Mouse (Mus musculus) MEL (cell line): ENCODE results near the gene Ppp1r10. TPM values are rescaled to one million over a fixed set of nuclear protein-coding genes. Genes with fewer than 3 reads are reported as not detected.

Experiments used
- DNase-seq: peaks from one replicate; pipeline ENCODE4 v3.0.0; 2011; ENCODE audit warnings: low read depth, low spot score
- H3K27ac ChIP-seq: 2 replicates; pipeline ENCODE4 v1.5.1; 2012; ENCODE audit warnings: low read depth, mild to moderate bottlenecking, control low read depth, low read length, moderate library complexity; ENCODE audit not compliant: control insufficient read depth
- H3K27me3 ChIP-seq, 2 experiments: fragments of 150-350 bp in 1 of 2; sonication (generic) in 1 of 2; 2 replicates each; pipeline ENCODE4 v1.6.1; 2012; ENCODE audit warnings: low read length in 2 of 2, mild to moderate bottlenecking in 2 of 2, improper control_type of control experiment in 1 of 2, moderate library complexity in 1 of 2; ENCODE audit not compliant: insufficient read depth in 2 of 2, control insufficient read depth in 1 of 2
- H3K36me3 ChIP-seq, 2 experiments: 2 replicates each; pipeline ENCODE4 v1.6.1; 2012 to 2014; ENCODE audit warnings: low read length in 2 of 2, improper control_type of control experiment in 1 of 2, inconsistent platforms in 1 of 2, mild to moderate bottlenecking in 1 of 2; ENCODE audit not compliant: insufficient read depth in 2 of 2, control insufficient read depth in 1 of 2
- H3K4me1 ChIP-seq, 2 experiments: fragments of 150-350 bp in 1 of 2; sonication (generic) in 1 of 2; 2 replicates each; pipeline ENCODE4 v1.6.1; 2012; ENCODE audit warnings: low read length in 2 of 2, improper control_type of control experiment in 1 of 2, mild to moderate bottlenecking in 1 of 2; ENCODE audit not compliant: insufficient read depth in 2 of 2, control insufficient read depth in 1 of 2
- H3K4me3 ChIP-seq, 2 experiments: fragments of 150-350 bp in 1 of 2; sonication (generic) in 1 of 2; 2 replicates each; pipeline ENCODE4 v1.5.1; 2012; ENCODE audit warnings: low read depth in 2 of 2, low read length in 2 of 2, mild to moderate bottlenecking in 2 of 2, moderate library complexity in 2 of 2, control low read depth in 1 of 2, improper control_type of control experiment in 1 of 2; ENCODE audit not compliant: control insufficient read depth in 1 of 2, insufficient read depth in 1 of 2
- H3K79me2 ChIP-seq: 2 replicates; pipeline ENCODE4 v1.6.1; 2012; ENCODE audit warnings: mild to moderate bottlenecking, low read length, moderate library complexity; ENCODE audit not compliant: control insufficient read depth, poor library complexity, insufficient read depth
- H3K9ac ChIP-seq: 2 replicates; pipeline ENCODE4 v1.6.1; 2012; ENCODE audit warnings: low read depth, mild to moderate bottlenecking, control low read depth, low read length, moderate library complexity; ENCODE audit not compliant: control insufficient read depth, poor library complexity, severe bottlenecking
- H3K9me3 ChIP-seq: fragments of 150-350 bp; sonication (generic); replicated peaks from 2 replicates; pipeline ENCODE4 v1.6.1; 2012; ENCODE audit warnings: mild to moderate bottlenecking, low read length, improper control_type of control experiment, moderate library complexity; ENCODE audit not compliant: insufficient read depth
- BHLHE40 ChIP-seq: IDR thresholded peaks from 2 replicates; pipeline ENCODE4 v1.6.1; 2012; ENCODE audit warnings: low read depth, mild to moderate bottlenecking, inconsistent platforms, low read length, improper control_type of control experiment, borderline replicate concordance
- CHD1 ChIP-seq: IDR thresholded peaks from 2 replicates; pipeline ENCODE4 v1.6.1; 2012; ENCODE audit warnings: low read depth, mild to moderate bottlenecking, inconsistent platforms, low read length, improper control_type of control experiment
- CHD2 ChIP-seq: IDR thresholded peaks from 2 replicates; pipeline ENCODE4 v1.6.1; 2011; ENCODE audit warnings: low read length, improper control_type of control experiment
- ETS1 ChIP-seq: IDR thresholded peaks from 2 replicates; pipeline ENCODE4 v1.6.1; 2012; ENCODE audit warnings: low read depth, mild to moderate bottlenecking, inconsistent platforms, low read length, improper control_type of control experiment, moderate library complexity
- GABPA ChIP-seq: IDR thresholded peaks from 2 replicates; pipeline ENCODE4 v1.6.1; 2012; ENCODE audit warnings: low read depth, mild to moderate bottlenecking, inconsistent platforms, low read length, improper control_type of control experiment, moderate library complexity
- GATA1 ChIP-seq: IDR thresholded peaks from 2 replicates; pipeline ENCODE4 v1.6.1; 2011; ENCODE audit warnings: low read depth, low read length, improper control_type of control experiment
- JUND ChIP-seq: IDR thresholded peaks from 2 replicates; pipeline ENCODE4 v1.6.1; 2011; ENCODE audit warnings: low read depth, mild to moderate bottlenecking, improper control_type of control experiment, low read length
- MAFK ChIP-seq: IDR thresholded peaks from 2 replicates; pipeline ENCODE4 v1.6.1; 2011; ENCODE audit warnings: low read depth, mild to moderate bottlenecking, low read length, improper control_type of control experiment, borderline replicate concordance
- MAX ChIP-seq: IDR thresholded peaks from 2 replicates; pipeline ENCODE4 v1.6.1; 2011; ENCODE audit warnings: low read length, improper control_type of control experiment
- MAZ ChIP-seq: IDR thresholded peaks from 2 replicates; pipeline ENCODE4 v1.6.1; 2012; ENCODE audit warnings: low read depth, mild to moderate bottlenecking, inconsistent platforms, low read length, improper control_type of control experiment
- MEF2A ChIP-seq: IDR thresholded peaks from 2 replicates; pipeline ENCODE4 v1.6.1; 2014; ENCODE audit warnings: low read depth, mild to moderate bottlenecking, inconsistent platforms, low read length, improper control_type of control experiment; ENCODE audit not compliant: poor library complexity, insufficient replicate concordance, severe bottlenecking; ENCODE audit errors: extremely low read depth
- MXI1 ChIP-seq: IDR thresholded peaks from 2 replicates; pipeline ENCODE4 v1.6.1; 2011; ENCODE audit warnings: mild to moderate bottlenecking, low read depth, low read length, improper control_type of control experiment
- MYB ChIP-seq: IDR thresholded peaks from 2 replicates; pipeline ENCODE4 v1.6.1; 2011; ENCODE audit warnings: mild to moderate bottlenecking, low read depth, low read length, improper control_type of control experiment
- MYC ChIP-seq: IDR thresholded peaks from 2 replicates; pipeline ENCODE4 v1.6.1; 2011; ENCODE audit warnings: low read depth, mild to moderate bottlenecking, low read length, improper control_type of control experiment, moderate library complexity
- NELFE ChIP-seq: IDR thresholded peaks from 2 replicates; pipeline ENCODE4 v1.6.1; 2011; ENCODE audit warnings: low read depth, low read length, improper control_type of control experiment
- NRF1 ChIP-seq: IDR thresholded peaks from 2 replicates; pipeline ENCODE4 v1.6.1; 2014; ENCODE audit warnings: low read depth, mild to moderate bottlenecking, inconsistent platforms, low read length, improper control_type of control experiment, moderate library complexity; ENCODE audit not compliant: poor library complexity, insufficient read depth, severe bottlenecking
- POLR2A ChIP-seq, 2 experiments: IDR thresholded peaks; 2 replicates each; pipeline ENCODE4 v1.6.1; 2011 to 2012; ENCODE audit warnings: low read length in 2 of 2, mild to moderate bottlenecking in 2 of 2, control low read depth in 1 of 2, improper control_type of control experiment in 1 of 2, low read depth in 1 of 2, moderate library complexity in 1 of 2; ENCODE audit not compliant: control insufficient read depth in 1 of 2, insufficient read depth in 1 of 2, poor library complexity in 1 of 2
- POLR2AphosphoS2 ChIP-seq: IDR thresholded peaks from 2 replicates; pipeline ENCODE4 v1.6.1; 2011; ENCODE audit warnings: low read length, improper control_type of control experiment
- POLR2AphosphoS5 ChIP-seq: IDR thresholded peaks from 2 replicates; pipeline ENCODE4 v1.6.1; 2012; ENCODE audit warnings: low read depth, borderline replicate concordance, mild to moderate bottlenecking, inconsistent platforms, low read length, moderate library complexity, mixed read lengths
- RAD21 ChIP-seq: IDR thresholded peaks from 2 replicates; pipeline ENCODE4 v1.6.1; 2011; ENCODE audit warnings: mild to moderate bottlenecking, low read depth, low read length, improper control_type of control experiment
- RCOR1 ChIP-seq: IDR thresholded peaks from 2 replicates; pipeline ENCODE4 v1.6.1; 2012; ENCODE audit warnings: low read depth, mild to moderate bottlenecking, inconsistent platforms, low read length, improper control_type of control experiment
- SIN3A ChIP-seq: IDR thresholded peaks from 2 replicates; pipeline ENCODE4 v1.6.1; 2012; ENCODE audit warnings: low read length, improper control_type of control experiment, inconsistent platforms
- SMC3 ChIP-seq: IDR thresholded peaks from 2 replicates; pipeline ENCODE4 v1.6.1; 2011; ENCODE audit warnings: low read depth, low read length, improper control_type of control experiment
- TAL1 ChIP-seq: IDR thresholded peaks from 2 replicates; pipeline ENCODE4 v1.6.1; 2012; ENCODE audit warnings: mild to moderate bottlenecking, inconsistent platforms, low read length, moderate library complexity, mixed read lengths
- TCF12 ChIP-seq: IDR thresholded peaks from 2 replicates; pipeline ENCODE4 v1.6.1; 2014; ENCODE audit warnings: low read depth, mild to moderate bottlenecking, inconsistent platforms, low read length, improper control_type of control experiment, moderate library complexity
- UBTF ChIP-seq: IDR thresholded peaks from 2 replicates; pipeline ENCODE4 v1.6.1; 2012; ENCODE audit warnings: low read depth, mild to moderate bottlenecking, inconsistent platforms, low read length, improper control_type of control experiment, moderate library complexity, borderline replicate concordance; ENCODE audit not compliant: insufficient read depth
- USF1 ChIP-seq: IDR thresholded peaks from 2 replicates; pipeline ENCODE4 v1.6.1; 2014; ENCODE audit warnings: low read depth, mild to moderate bottlenecking, inconsistent platforms, low read length, improper control_type of control experiment, moderate library complexity
- ZKSCAN1 ChIP-seq: IDR thresholded peaks from 2 replicates; pipeline ENCODE4 v1.6.1; 2012; ENCODE audit warnings: low read depth, mild to moderate bottlenecking, inconsistent platforms, low read length, improper control_type of control experiment, moderate library complexity
- ZMIZ1 ChIP-seq: IDR thresholded peaks from 2 replicates; pipeline ENCODE4 v1.6.1; 2012; ENCODE audit warnings: low read depth, mild to moderate bottlenecking, inconsistent platforms, low read length, improper control_type of control experiment, moderate library complexity
- ZNF384 ChIP-seq: IDR thresholded peaks from 2 replicates; pipeline ENCODE4 v1.6.1; 2012; ENCODE audit warnings: low read depth, mild to moderate bottlenecking, inconsistent platforms, low read length, improper control_type of control experiment
- polyA plus RNA-seq, 2 experiments: library from polyadenylated mRNA; stranded (reverse) in 1 of 2; unstranded in 1 of 2; fragments of >175 nt in 1 of 2; fragments of >200 nt in 1 of 2; gene quantifications; 2 replicates each; pipeline versions ENCODE4 v1.2.1 to v1.2.4; 2012; ENCODE audit warnings: low replicate concordance in 2 of 2, low read depth in 1 of 2; ENCODE audit not compliant: insufficient read length in 2 of 2, insufficient read depth in 1 of 2, missing spikeins in 1 of 2
- total RNA-seq: library from RNA; depleted of rRNA; stranded (reverse); fragments of 300-350 nt; gene quantifications from 2 replicates; pipeline ENCODE4 v1.2.3, GENCODE M21; 2012

Ppp1r10 gene
- total and polyA plus RNA-seq, 3 experiments, result 25.3 to 61.4 TPM; not detected in 1

DNA sequence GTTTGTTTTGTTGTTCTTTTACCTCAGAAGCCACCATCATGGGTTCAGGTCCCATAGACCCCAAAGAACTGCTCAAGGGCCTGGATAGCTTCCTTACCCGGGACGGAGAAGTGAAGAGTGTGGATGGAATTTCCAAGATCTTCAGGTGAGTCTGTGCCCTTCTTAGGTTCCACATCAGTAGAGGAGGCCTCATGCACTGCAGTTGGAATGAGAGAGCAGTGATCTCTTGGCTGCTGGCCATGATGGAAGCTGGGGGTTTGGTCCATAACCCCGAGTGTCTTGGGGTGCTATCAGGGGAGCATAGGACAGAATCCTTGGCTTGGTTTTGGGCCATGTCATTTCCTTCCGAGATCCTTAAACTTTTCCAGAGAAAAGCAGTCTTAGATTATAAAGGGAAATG lies 7.0 kb downstream of the Ppp1r10 start:
- no peak overlapping the region for H3K27ac ChIP-seq
- no peak for DNase-seq
- no peaks in the 10 kb centered on the region for H3K9me3 ChIP-seq
- H3K79me2 ChIP-seq, result peaks cover 14% of the 10 kb centered on the region
- TF ChIP-seq BHLHE40, result no peak
- TF ChIP-seq POLR2AphosphoS2, result no peak
- no peak for TF ChIP-seq GATA1
- TF ChIP-seq ZMIZ1, result no peak
- no peak for TF ChIP-seq MAX
- peak in 1 of 2 experiments; percentile 43; a peak in 1 of 4 replicates for TF ChIP-seq POLR2A (IDR thresholded peaks at IDR 0.05; ENCODE audit: control insufficient read depth in 1 of 2, insufficient read depth in 1 of 2, low read depth in 1 of 2, low read length in 2 of 2, poor library complexity in 1 of 2)
- no peak for TF ChIP-seq ZNF384
- H3K9ac ChIP-seq, result no peak overlapping the region
- peaks cover 27 to 68% of the 10 kb centered on the region in 2 experiments for H3K4me1 ChIP-seq
- H3K36me3 ChIP-seq, result peaks cover 10 to 77% of the 10 kb centered on the region in 2 experiments
- H3K27me3 ChIP-seq, result no peaks in the 10 kb centered on the region
- no peak overlapping the region for H3K4me3 ChIP-seq

DNA sequence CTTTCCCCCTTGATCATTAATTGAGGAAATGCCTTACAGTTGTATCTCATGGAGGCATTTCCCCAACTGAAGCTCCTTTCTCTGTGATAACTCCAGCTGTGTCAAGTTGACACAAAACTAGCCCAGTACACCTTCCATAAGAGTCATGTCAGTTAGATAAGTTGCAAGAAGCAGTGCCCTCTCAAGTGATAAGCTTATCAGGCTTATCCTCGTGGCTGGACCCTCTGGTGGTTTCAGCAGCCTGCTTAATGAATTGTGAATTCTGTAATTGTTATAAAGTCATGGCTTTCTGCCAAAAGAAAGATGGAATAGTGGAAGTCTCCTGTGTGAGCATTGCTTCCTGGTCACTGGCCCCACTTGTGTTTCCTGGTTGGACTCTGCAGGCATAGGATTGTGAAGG lies 11.2 kb downstream of the Ppp1r10 start:
- Histone ChIP-seq H3K27me3 (no peaks in the 10 kb centered on the region), H3K27ac (peak overlapping the region; percentile 86), H3K9ac (no peak overlapping the region), H3K36me3 (peaks cover 13 to 54% of the 10 kb centered on the region in 2 experiments), H3K4me1 (peaks cover 18 to 45% of the 10 kb centered on the region in 2 experiments), H3K4me3 (no peak overlapping the region), H3K79me2 (peaks cover 2% of the 10 kb centered on the region; the same call in 1 of the 2 replicates), H3K9me3 (no peaks in the 10 kb centered on the region)
- DNase-seq, result peak; percentile 92
- 0 out of 2 replicates have a peak, but pooled peaks have one; percentile 49 for TF ChIP-seq JUND
- TF ChIP-seq POLR2AphosphoS5, result no peak
- TF ChIP-seq GABPA, result no peak
- peak; percentile 87 for TF ChIP-seq TAL1
- peak; percentile 66; the same call in 1 of the 2 replicates for TF ChIP-seq RCOR1
- TF ChIP-seq ZKSCAN1, result no peak
- TF ChIP-seq RAD21, result no peak
- TF ChIP-seq MYB, result peak; percentile 94
- TF ChIP-seq CHD2, result no peak
- TF ChIP-seq GATA1, result peak; percentile 99
- peak; percentile 97 for TF ChIP-seq TCF12
- no peak for TF ChIP-seq SMC3
- no peak for TF ChIP-seq CHD1
- TF ChIP-seq USF1, result no peak
- no peak for TF ChIP-seq NRF1
- TF ChIP-seq MAZ, result no peak
- TF ChIP-seq POLR2AphosphoS2, result no peak
- TF ChIP-seq MEF2A, result no peak
- TF ChIP-seq POLR2A (IDR thresholded peaks at IDR 0.05; ENCODE audit: control insufficient read depth in 1 of 2, insufficient read depth in 1 of 2, low read depth in 1 of 2, low read length in 2 of 2, poor library complexity in 1 of 2), result no peak; a peak in 2 of 4 replicates
- peak; percentile 35; the same call in 1 of the 2 replicates for TF ChIP-seq BHLHE40
- peak; percentile 96 for TF ChIP-seq ETS1
- TF ChIP-seq MAFK, result no peak; the same call in 1 of the 2 replicates
- no peak for TF ChIP-seq UBTF
- peak; percentile 74; the same call in 1 of the 2 replicates for TF ChIP-seq MYC
- TF ChIP-seq NELFE, result no peak
- no peak for TF ChIP-seq ZNF384
- no peak for TF ChIP-seq MXI1
- TF ChIP-seq SIN3A, result peak; percentile 79
